Mouse (Mus musculus): Measurements from ENCODE around the gene Plekhb1. TPM values are rescaled to one million over a fixed set of nuclear protein-coding genes. Genes with fewer than 3 reads are reported as not detected.

The Plekhb1 gene
- 0.20 TPM for polyA plus RNA-seq (2017; shearing (Covaris generic))

DNA sequence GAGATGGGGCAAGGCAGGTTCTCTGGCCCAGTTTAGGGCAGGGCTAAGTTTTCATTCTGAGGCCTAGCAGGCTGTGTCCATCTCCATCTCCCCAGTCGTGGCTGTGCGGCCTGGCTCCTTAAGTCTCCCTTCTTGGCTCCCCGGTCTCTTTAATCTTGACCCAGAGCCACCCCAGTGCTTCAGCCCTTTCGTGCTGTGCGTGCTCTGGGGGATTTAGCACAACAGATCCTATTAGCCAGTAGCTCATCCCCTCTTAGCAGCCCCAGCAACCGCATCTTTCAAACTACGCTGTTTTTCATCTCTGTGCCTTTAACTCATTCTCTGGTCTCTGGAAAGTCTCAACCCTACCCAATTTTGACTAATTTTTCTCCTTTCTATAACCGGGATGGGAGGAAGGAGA is at the start of gene Plekhb1:
Gene Plekhb1 (minus strand): TSS at position 184 of the 400 bp plus-strand sequence.

DNA sequence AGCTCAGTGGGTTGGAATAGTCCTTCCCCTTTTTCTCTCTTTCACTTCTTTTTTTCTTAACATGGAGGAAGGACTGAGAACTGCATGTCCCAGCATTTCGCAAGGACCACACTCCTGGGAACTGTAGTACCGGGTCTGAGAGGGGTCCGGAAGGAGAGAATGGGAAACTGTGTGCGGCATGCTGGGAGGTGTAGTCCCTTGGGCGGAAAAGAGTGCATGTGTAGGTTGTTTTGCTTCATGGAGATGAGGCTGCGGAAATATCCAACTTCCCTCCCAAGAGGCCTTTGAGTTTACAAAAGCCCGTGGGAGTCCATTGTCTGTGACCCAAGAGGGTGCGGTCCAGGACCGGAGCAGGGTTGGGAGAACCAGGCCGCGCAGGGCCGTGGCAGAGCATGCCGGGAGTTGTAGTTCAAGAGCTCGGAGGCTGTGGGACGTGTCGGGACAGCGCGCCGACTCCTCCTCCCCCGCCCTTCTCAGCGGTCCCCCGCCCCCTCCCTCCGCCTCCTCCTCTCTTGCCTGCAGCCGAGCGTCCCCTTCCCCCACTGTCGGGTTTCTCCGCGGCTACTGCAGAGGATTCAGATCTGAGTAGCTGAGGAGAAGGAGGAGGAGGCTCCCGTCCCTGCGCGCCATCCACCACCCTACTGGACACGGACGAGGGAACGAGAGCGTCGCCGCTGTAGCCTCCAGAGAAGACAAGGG is 44.1 kb upstream of the Plekhb1 start, which contains the start of gene Fam168a:
Gene Fam168a (plus strand): TSS at position 493 of the 699 bp plus-strand sequence.

DNA sequence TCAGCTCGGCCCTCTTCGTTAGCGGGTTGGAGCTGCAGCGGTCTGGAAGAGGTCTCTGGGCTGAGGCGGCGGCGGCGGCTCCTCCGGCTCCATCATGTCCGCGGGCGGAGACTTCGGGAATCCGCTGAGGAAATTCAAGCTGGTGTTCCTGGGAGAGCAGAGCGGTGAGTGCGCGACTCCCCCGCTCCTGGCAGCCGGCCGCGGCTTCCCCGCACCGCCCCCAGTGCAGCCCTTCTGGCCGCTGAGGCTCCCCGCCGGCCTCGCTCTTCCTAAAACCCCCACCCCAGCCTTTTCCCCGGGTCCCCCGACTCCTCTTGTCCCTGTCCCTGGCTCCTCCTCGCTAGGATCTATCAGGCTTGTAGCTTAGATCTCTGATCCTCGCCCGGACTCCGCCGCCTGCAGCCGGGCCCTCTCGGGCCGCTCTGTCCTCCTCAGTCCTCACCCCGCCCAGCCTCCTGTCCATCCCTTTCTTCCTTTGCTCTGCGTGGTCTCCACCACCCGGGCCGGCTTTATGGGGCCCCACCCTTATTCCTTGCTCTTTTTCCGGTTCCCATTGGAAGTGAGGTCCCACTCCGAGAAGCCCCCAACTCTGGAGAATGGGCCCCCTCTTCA is 54.0 kb downstream of the Plekhb1 start, which contains the start of gene Mrpl48:
Gene Mrpl48 (minus strand): TSS at position 172 of the 612 bp plus-strand sequence.

DNA sequence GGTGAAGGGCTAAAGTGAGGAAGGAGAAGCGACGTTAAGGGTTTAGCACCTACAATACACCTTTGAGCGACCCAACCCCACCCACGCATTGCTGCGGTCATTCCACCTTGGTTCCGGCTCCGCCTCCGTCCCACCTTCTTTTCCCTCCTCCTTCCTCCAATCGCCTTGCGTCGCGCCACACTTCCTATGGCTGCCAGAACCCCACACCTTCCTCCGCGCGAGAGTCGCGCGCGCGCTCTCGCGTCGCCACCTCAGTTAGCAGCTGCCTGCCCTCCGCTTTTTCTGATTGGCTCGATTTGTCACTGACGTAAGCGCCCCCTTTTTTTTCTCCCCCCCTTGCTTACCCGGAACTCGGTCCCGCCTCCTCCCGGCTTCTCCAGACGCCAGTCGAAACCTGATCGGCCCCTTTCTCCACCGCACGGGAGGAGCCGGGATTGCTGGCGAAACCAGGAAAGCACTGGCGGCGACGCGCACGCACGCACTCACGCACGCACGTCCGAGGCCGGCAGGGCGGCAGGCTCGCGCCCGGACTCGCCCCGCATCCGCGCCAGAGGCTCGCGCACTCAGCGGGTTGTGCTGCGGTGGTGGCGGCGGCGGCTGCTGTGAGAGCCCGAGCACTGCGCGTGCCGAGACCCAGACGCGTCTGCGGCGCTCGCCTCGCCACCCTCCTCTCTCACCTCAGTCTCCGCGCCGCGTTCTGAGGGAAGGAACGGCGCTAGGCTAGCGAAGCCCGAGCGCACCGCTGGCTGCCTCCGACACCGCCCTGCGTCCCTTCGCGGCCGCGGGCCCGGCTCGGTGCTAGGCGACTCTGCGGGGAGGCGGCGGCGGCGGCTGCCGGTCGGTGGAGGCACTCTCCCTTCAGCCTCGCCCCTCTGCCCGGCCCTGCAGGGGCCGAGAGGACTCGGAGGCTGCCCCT is 54.7 kb downstream of the Plekhb1 start, which contains the start of gene Rab6a:
Gene Rab6a (plus strand): TSS at position 197 of the 916 bp plus-strand sequence.

Other genes starting within 250 kb of the Plekhb1 start
- not detected for gene Ucp3, start 189.4 kb downstream of the Plekhb1 start, polyA plus RNA-seq (2017; shearing (Covaris generic))
- 1,823 TPM for gene Ucp2, start 169.1 kb downstream of the Plekhb1 start, polyA plus RNA-seq (2017; shearing (Covaris generic))
- gene Dnajb13, start 147.5 kb downstream of the Plekhb1 start, polyA plus RNA-seq (2017; shearing (Covaris generic)) = 17.6 TPM
- gene Coa4, start 125.3 kb downstream of the Plekhb1 start, polyA plus RNA-seq (2017; shearing (Covaris generic)) = 26.5 TPM
- 8.4 TPM for gene Rab6a, start 55.0 kb downstream of the Plekhb1 start, polyA plus RNA-seq (2017; shearing (Covaris generic))
- gene Mrpl48, start 54.1 kb downstream of the Plekhb1 start, polyA plus RNA-seq (2017; shearing (Covaris generic)) = 51.9 TPM
- gene Fam168a, start 44.2 kb upstream of the Plekhb1 start, polyA plus RNA-seq (2017; shearing (Covaris generic)) = 30.2 TPM
- 31.9 TPM for gene Relt, start 201.0 kb upstream of the Plekhb1 start, polyA plus RNA-seq (2017; shearing (Covaris generic))